Mouse (Mus musculus) CH12.LX (cell line): Measurements from ENCODE around the gene Dph6. TPM values are rescaled to one million over a fixed set of nuclear protein-coding genes. Genes with fewer than 3 reads are reported as not detected.

Experiments
- DNase-seq: peaks from one replicate; pipeline ENCODE4 v3.0.0-alpha.2; 2013; ENCODE audit errors: extremely low read depth
- H3K27ac ChIP-seq: 2 replicates; pipeline ENCODE4 v1.5.1; 2012; ENCODE audit warnings: low read depth, mild to moderate bottlenecking, control low read depth, moderate library complexity; ENCODE audit not compliant: insufficient read depth
- H3K27me3 ChIP-seq: replicated peaks from 2 replicates; pipeline ENCODE3; 2012; ENCODE audit warnings: inconsistent platforms
- H3K36me3 ChIP-seq, 2 experiments: replicated peaks in 1 of 2; 2 replicates each; pipeline versions ENCODE3 to v1.6.1; 2012; ENCODE audit warnings: inconsistent platforms in 1 of 2, low read length in 1 of 2, mild to moderate bottlenecking in 1 of 2, mixed read lengths in 1 of 2, moderate library complexity in 1 of 2; ENCODE audit not compliant: control insufficient read depth in 1 of 2, insufficient read depth in 1 of 2
- H3K4me1 ChIP-seq, 2 experiments: 2 replicates each; pipeline ENCODE4 v1.6.1; 2012; ENCODE audit warnings: inconsistent platforms in 1 of 2, moderate library complexity in 1 of 2; ENCODE audit not compliant: insufficient read depth in 2 of 2, control insufficient read depth in 1 of 2
- H3K4me2 ChIP-seq: 2 replicates; pipeline ENCODE4 v1.6.1; 2012; ENCODE audit warnings: low read depth, mild to moderate bottlenecking, control low read depth; ENCODE audit not compliant: poor library complexity, insufficient read depth, severe bottlenecking
- H3K4me3 ChIP-seq, 3 experiments: fragments of 150-350 bp in 1 of 3; sonication (generic) in 1 of 3; replicated peaks in 1 of 3; 2 replicates each; pipeline versions ENCODE3 to v1.5.1; 2011 to 2012; ENCODE audit warnings: low read depth in 2 of 3, low read length in 2 of 3, mild to moderate bottlenecking in 2 of 3, moderate library complexity in 2 of 3, control low read depth in 1 of 3, improper control_type of control experiment in 1 of 3, inconsistent platforms in 1 of 3, mixed read lengths in 1 of 3; ENCODE audit not compliant: poor library complexity in 1 of 3
- H3K79me2 ChIP-seq: replicated peaks from 2 replicates; pipeline ENCODE4 v1.6.1; 2012; ENCODE audit warnings: mild to moderate bottlenecking, moderate library complexity; ENCODE audit not compliant: control insufficient read depth, poor library complexity, insufficient read depth, severe bottlenecking; ENCODE audit errors: extremely low read depth
- H3K9ac ChIP-seq: 2 replicates; pipeline ENCODE4 v1.6.1; 2012; ENCODE audit warnings: low read depth, mild to moderate bottlenecking, control low read depth, moderate library complexity; ENCODE audit not compliant: insufficient read depth
- H3K9me3 ChIP-seq: replicated peaks from 2 replicates; pipeline ENCODE3; 2012; ENCODE audit warnings: low read length, inconsistent platforms, mixed read lengths
- BHLHE40 ChIP-seq: IDR thresholded peaks from 2 replicates; pipeline ENCODE4 v1.6.1; 2011; ENCODE audit warnings: mild to moderate bottlenecking, low read depth, low read length, improper control_type of control experiment
- E2F4 ChIP-seq: IDR thresholded peaks from 2 replicates; pipeline ENCODE4 v1.6.1; 2011; ENCODE audit warnings: low read depth, low read length, improper control_type of control experiment; ENCODE audit not compliant: insufficient replicate concordance
- HCFC1 ChIP-seq: IDR thresholded peaks from 2 replicates; pipeline ENCODE4 v1.6.1; 2012; ENCODE audit warnings: low read depth, mild to moderate bottlenecking, inconsistent platforms, low read length, improper control_type of control experiment
- KAT2A ChIP-seq: IDR thresholded peaks from 2 replicates; pipeline ENCODE4 v1.6.1; 2012; ENCODE audit warnings: low read length, improper control_type of control experiment, inconsistent platforms; ENCODE audit not compliant: insufficient replicate concordance
- MAX ChIP-seq: IDR thresholded peaks from 2 replicates; pipeline ENCODE4 v1.6.1; 2011; ENCODE audit warnings: low read length, improper control_type of control experiment
- MEF2A ChIP-seq: IDR thresholded peaks from 2 replicates; pipeline ENCODE4 v1.6.1; 2014; ENCODE audit warnings: low read depth, mild to moderate bottlenecking, inconsistent platforms, low read length, improper control_type of control experiment, borderline replicate concordance
- MXI1 ChIP-seq: IDR thresholded peaks from 2 replicates; pipeline ENCODE4 v1.6.1; 2011; ENCODE audit warnings: mild to moderate bottlenecking, low read depth, low read length, improper control_type of control experiment
- PAX5 ChIP-seq: IDR thresholded peaks from 2 replicates; pipeline ENCODE4 v1.6.1; 2012; ENCODE audit warnings: low read length, inconsistent platforms, mixed read lengths
- POLR2A ChIP-seq: IDR thresholded peaks from 2 replicates; pipeline ENCODE4 v1.6.1; 2011; ENCODE audit warnings: low read depth, mild to moderate bottlenecking, improper control_type of control experiment, low read length
- RCOR1 ChIP-seq: conservative IDR thresholded peaks from 2 replicates; pipeline ENCODE4 v1.6.1; 2012; ENCODE audit warnings: low read depth, mild to moderate bottlenecking, inconsistent platforms, low read length, improper control_type of control experiment
- TBP ChIP-seq: conservative IDR thresholded peaks from 2 replicates; pipeline ENCODE4 v1.6.1; 2011; ENCODE audit warnings: low read depth, low read length, improper control_type of control experiment
- ZC3H11A ChIP-seq: IDR thresholded peaks from 2 replicates; pipeline ENCODE4 v1.6.1; 2012; ENCODE audit warnings: low read depth, mild to moderate bottlenecking, inconsistent platforms, low read length, improper control_type of control experiment
- dilution Hi-C: fragments of 300-500 bp; cut with MboI; formaldehyde crosslinking; loops from 2 replicates; pipeline ENCODE4 v1.14.3; 2020; ENCODE audit warnings: low sequenced_read_pairs; ENCODE audit not compliant: extremely low pct_unique_long_range_greater_than_20kb, extremely low pct_ligation_motif_present
- in situ Hi-C: fragments of 300-500 bp; cut with MboI; formaldehyde crosslinking; loops from 3 replicates; pipeline ENCODE4 v1.14.3; 2019; ENCODE audit warnings: low sequenced_read_pairs, low pct_ligation_motif_present, low pct_unique_long_range_greater_than_20kb, mixed read lengths
- polyA plus RNA-seq: library from polyadenylated mRNA; unstranded; fragments of >175 nt; gene quantifications from 2 replicates; pipeline ENCODE4 v1.2.1, GENCODE M21; 2012; ENCODE audit warnings: low read depth; ENCODE audit not compliant: insufficient read length
- total RNA-seq, 2 experiments: library from RNA; depleted of rRNA; stranded (reverse); fragments of 300-350 nt in 1 of 2; fragments of >200 nt in 1 of 2; gene quantifications; 2 replicates each; pipeline ENCODE4 v1.2.3; 2012 to 2014

The Dph6 gene
- total and polyA plus RNA-seq, 3 experiments, result 11.1 to 25.2 (median 18.3) TPM

DNA sequence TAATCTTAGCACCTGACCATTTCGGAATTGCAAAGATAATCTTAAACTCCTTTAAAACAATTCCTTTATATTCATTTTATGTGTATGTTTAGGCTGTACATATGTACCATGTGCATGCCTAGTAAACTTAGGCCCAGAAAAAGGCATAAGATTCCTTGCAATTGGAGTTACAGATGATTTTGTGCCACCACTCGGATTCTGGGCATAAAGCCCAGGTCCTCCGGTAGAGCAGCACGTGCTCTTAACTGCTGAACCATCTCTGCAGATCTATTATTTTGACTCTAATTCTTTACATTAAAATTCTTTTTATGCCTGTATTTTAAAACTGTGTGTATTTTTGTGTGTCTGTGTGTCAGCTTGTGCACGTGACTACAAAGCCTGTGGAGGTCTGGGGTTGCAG is 134.3 kb downstream of the Dph6 start:
- peaks cover 3 to 25% of the 10 kb centered on the region in 2 experiments for H3K36me3 ChIP-seq
- H3K27me3 ChIP-seq, result no peaks in the 10 kb centered on the region
- no peak overlapping the region for H3K27ac ChIP-seq
- dilution Hi-C loops (no loop called here), in situ Hi-C loops (no loop called here)
- H3K79me2 ChIP-seq, result no peaks in the 10 kb centered on the region
- no peaks in the 10 kb centered on the region for H3K4me1 ChIP-seq
- no peak overlapping the region for H3K4me2 ChIP-seq
- no peak overlapping the region for H3K9ac ChIP-seq
- no peak for DNase-seq
- no peaks in the 10 kb centered on the region for H3K9me3 ChIP-seq
- TF ChIP-seq KAT2A (no peak), TBP (no peak), PAX5 (no peak)
- no peak overlapping the region for H3K4me3 ChIP-seq

DNA sequence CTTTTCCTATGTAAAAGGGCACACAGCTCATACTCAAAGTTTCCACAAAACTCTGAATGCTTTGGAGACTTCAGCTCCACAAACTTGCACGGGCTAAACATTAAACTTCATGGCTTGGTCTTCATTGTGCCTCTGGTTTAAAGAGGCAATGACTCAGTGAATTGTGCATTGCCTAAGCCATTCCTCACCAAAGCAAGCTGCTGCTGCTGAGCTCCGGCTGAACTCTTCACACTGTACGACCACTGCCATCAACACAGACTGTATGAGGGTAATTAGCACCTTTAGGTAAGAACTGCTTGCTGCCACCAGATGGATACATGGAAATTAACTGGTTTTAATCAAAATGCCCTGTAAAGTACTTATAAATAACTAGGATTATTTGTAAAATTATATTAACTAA is 134.9 kb downstream of the Dph6 start:
- no peaks in the 10 kb centered on the region for H3K4me1 ChIP-seq
- H3K9ac ChIP-seq, result no peak overlapping the region
- H3K9me3 ChIP-seq, result no peaks in the 10 kb centered on the region
- no peak overlapping the region for H3K27ac ChIP-seq
- H3K27me3 ChIP-seq, result no peaks in the 10 kb centered on the region
- DNase-seq, result no peak
- no peaks in the 10 kb centered on the region for H3K79me2 ChIP-seq
- in situ Hi-C loops (no loop called here), dilution Hi-C loops (no loop called here)
- no peak overlapping the region for H3K4me3 ChIP-seq
- peaks cover 3 to 25% of the 10 kb centered on the region in 2 experiments for H3K36me3 ChIP-seq
- TF ChIP-seq E2F4, result no peak
- TF ChIP-seq RCOR1, result no peak
- TF ChIP-seq HCFC1, result no peak
- TF ChIP-seq PAX5, result no peak
- TF ChIP-seq ZC3H11A, result no peak
- TF ChIP-seq MEF2A, result no peak
- TF ChIP-seq MXI1, result no peak
- TF ChIP-seq POLR2A, result no peak
- no peak for TF ChIP-seq MAX
- no peak overlapping the region for H3K4me2 ChIP-seq

DNA sequence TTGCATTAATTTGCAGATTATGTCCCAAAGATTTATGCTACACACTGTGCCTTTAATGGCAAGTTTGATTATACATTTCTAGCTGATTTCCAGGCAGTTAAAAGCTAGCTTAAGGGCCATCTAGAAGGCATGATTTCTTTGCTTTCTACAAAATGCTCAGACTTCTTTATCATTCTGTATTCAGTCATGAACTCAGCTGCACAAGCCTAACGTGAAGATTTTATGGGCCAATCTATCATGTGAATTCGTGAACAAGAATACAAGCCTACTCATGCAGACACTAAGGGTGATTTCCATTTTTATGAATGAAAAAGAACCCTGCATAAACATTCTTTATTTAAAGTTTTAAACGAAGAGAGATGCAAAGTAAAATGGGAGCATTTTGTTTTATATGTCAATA is 162.4 kb downstream of the Dph6 start:
- Histone ChIP-seq H3K79me2 (no peaks in the 10 kb centered on the region), H3K4me2 (no peak overlapping the region), H3K4me1 (no peaks in the 10 kb centered on the region), H3K27me3 (no peaks in the 10 kb centered on the region), H3K4me3 (no peak overlapping the region), H3K9me3 (no peaks in the 10 kb centered on the region), H3K36me3 (no peaks in the 10 kb centered on the region), H3K9ac (no peak overlapping the region), H3K27ac (no peak overlapping the region)
- TF ChIP-seq BHLHE40, result no peak
- no peak for DNase-seq
- in situ Hi-C loops (no loop called here), dilution Hi-C loops (no loop called here)
